Mouse (Mus musculus): ENCODE results near the gene Pla2g15. TPM values are rescaled to one million over a fixed set of nuclear protein-coding genes. Genes with fewer than 3 reads are reported as not detected.
A peak's percentile ranks its signal among the peaks of the same experiment; 100 is the strongest.
"Not testable (repeated sequence)": the region's sequence is repeated elsewhere in the genome, so short reads cannot be mapped to it uniquely, and the experiment has no call there.

Gene Pla2g15
- total RNA-seq, 2 experiments from 2014 or later, result 25.8 to 28.3 TPM

- peak; percentile 85 to 92 for DNase-seq (ENCODE audit: low spot score in 2 of 2)
These were observed 18.3 kb downstream of the Pla2g15 start, which contains the start of gene Slc7a6 for GRCm38 (mm10) chr8:106168356-106169016. Gene Slc7a6, plus strand, starts transcription at chr8:106168857.

GRCm38 (mm10) chr8:106169017-106169933 lies 19.1 kb downstream of the Pla2g15 start:
- peak in 1 of 2 experiments; percentile 25 for DNase-seq (ENCODE audit: low spot score in 2 of 2)

- no peak for DNase-seq (ENCODE audit: low spot score in 2 of 2)
These were observed 19.8 kb downstream of the Pla2g15 start for GRCm38 (mm10) chr8:106169934-106170480.

- DNase-seq (ENCODE audit: low spot score in 2 of 2), result no peak
These were observed 23.4 kb downstream of the Pla2g15 start for GRCm38 (mm10) chr8:106173566-106173965.

GRCm38 (mm10) chr8:106176891-106177290 lies 26.7 kb downstream of the Pla2g15 start:
- DNase-seq (ENCODE audit: low spot score in 2 of 2), result no peak

GRCm38 (mm10) chr8:106177594-106177993 lies 27.4 kb downstream of the Pla2g15 start:
- no peak for DNase-seq (ENCODE audit: low spot score in 2 of 2)

- DNase-seq (ENCODE audit: low spot score in 2 of 2), result no peak
These were observed 28.2 kb downstream of the Pla2g15 start for GRCm38 (mm10) chr8:106178428-106178827.

- DNase-seq (ENCODE audit: low spot score in 2 of 2), result peak; percentile 17 to 22
These were observed 35.5 kb downstream of the Pla2g15 start for GRCm38 (mm10) chr8:106185628-106186270.

GRCm38 (mm10) chr8:106186394-106186793 lies 36.2 kb downstream of the Pla2g15 start:
- DNase-seq (ENCODE audit: low spot score in 2 of 2), result no peak

GRCm38 (mm10) chr8:106189162-106189561 lies 39.0 kb downstream of the Pla2g15 start:
- no peak for DNase-seq (ENCODE audit: low spot score in 2 of 2)

GRCm38 (mm10) chr8:106191639-106192038 lies 41.4 kb downstream of the Pla2g15 start:
- DNase-seq (ENCODE audit: low spot score in 2 of 2), result no peak

GRCm38 (mm10) chr8:106193162-106193561 lies 43.0 kb downstream of the Pla2g15 start:
- DNase-seq (ENCODE audit: low spot score in 2 of 2), result no peak

GRCm38 (mm10) chr8:106194062-106194461 lies 43.9 kb downstream of the Pla2g15 start:
- no peak for DNase-seq (ENCODE audit: low spot score in 2 of 2)

- DNase-seq (ENCODE audit: low spot score in 2 of 2), result peak in 1 of 2 experiments; percentile 23
These were observed 48.5 kb downstream of the Pla2g15 start for GRCm38 (mm10) chr8:106198741-106199140.

- not testable (repeated sequence) for DNase-seq (ENCODE audit: low spot score in 2 of 2)
These were observed 49.4 kb downstream of the Pla2g15 start for GRCm38 (mm10) chr8:106199596-106199995.

GRCm38 (mm10) chr8:106210035-106210731 lies 60.0 kb downstream of the Pla2g15 start:
- DNase-seq (ENCODE audit: low spot score in 2 of 2), result no peak

- peak; percentile 97 to 98 for DNase-seq (ENCODE audit: low spot score in 2 of 2)
These were observed 60.7 kb downstream of the Pla2g15 start, which contains the start of the genes Slc7a6os and Prmt7 for GRCm38 (mm10) chr8:106210821-106211345. Gene Slc7a6os, minus strand, starts transcription at chr8:106210935. Gene Prmt7, plus strand, starts transcription at chr8:106210936.

GRCm38 (mm10) chr8:106211421-106211820 lies 61.2 kb downstream of the Pla2g15 start:
- DNase-seq (ENCODE audit: low spot score in 2 of 2), result no peak

- DNase-seq (ENCODE audit: low spot score in 2 of 2), result no peak
These were observed 63.8 kb downstream of the Pla2g15 start for GRCm38 (mm10) chr8:106213959-106214358.
